Mouse (Mus musculus) hematopoietic multipotent progenitor cell, adult 10-12 weeks (in vitro differentiated cells): ENCODE measurements around the gene Olfr1490. TPM values are rescaled to one million over a fixed set of nuclear protein-coding genes. Genes with fewer than 3 reads are reported as not detected.

ENCODE experiments used
- polyA plus RNA-seq: library from polyadenylated mRNA; stranded (reverse); fragments of >175 nt; gene quantifications from 2 replicates; pipeline ENCODE4 v1.2.3, GENCODE M21; 2012; ENCODE audit warnings: low replicate concordance

Olfr1490 gene
- not detected in 2 replicates for polyA plus RNA-seq

DNA sequence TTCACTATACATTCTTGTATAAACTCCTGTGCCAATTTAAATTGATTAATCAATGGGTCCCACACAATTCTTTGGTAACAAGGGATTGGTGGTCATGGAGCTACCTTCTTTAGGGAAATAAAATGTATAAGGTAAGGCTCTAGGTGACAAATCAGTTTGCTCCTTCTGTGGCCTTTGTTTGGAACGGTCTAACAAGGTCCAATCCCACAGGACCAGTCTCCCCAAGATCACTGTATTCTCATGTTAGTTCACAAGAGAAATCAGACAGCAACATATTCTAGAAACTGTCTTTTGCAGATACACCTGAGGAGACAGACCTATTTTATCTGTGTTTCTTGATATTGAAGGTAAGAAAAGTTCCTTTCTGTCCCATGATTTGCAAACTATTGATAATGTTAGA lies at the start of gene Olfr1490:
Gene Olfr1490, plus strand, starts transcription at position 301 of the 400 bp plus-strand sequence.

DNA sequence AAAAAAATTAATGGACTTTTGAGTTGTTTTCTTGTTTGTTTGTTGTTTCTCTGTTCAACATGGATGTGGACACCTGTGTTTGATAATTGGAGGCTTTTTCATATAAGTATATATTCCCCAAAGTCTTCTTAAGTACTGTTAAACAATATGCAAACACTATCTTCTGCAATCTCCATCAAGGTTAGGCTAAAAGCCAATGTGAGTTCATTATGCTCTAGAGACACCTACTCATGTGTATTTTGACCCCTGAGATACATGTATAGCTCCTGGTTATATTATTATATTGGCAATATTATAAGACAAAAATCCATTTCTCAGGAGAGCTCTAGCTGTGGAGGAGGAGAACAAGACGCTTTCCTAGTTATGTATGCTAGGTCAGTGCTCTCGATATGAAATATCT lies 33.8 kb upstream of the Olfr1490 start, which contains the start of gene Olfr1487:
Gene Olfr1487, plus strand, starts transcription at position 301 of the 400 bp plus-strand sequence.

DNA sequence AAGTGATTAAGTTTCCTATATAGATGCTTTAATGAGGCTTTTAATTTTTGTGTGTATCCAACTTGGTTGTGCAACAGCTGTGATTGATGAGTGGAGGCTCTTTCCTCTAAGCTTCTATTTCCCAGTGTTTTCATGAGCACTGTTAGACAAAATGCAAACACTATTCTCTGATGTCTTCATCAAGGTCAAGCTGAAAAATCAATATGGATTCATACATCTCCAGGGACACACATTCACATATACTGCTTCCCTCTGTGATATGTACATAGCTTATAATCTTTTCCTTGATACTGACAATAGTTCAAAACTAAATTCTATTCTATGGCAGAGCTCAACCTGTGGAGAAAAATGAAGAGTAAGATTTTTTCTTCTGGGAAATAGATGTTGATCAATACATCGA lies 19.6 kb upstream of the Olfr1490 start, which contains the start of gene Olfr1489:
Gene Olfr1489, plus strand, starts transcription at position 301 of the 400 bp plus-strand sequence.

DNA sequence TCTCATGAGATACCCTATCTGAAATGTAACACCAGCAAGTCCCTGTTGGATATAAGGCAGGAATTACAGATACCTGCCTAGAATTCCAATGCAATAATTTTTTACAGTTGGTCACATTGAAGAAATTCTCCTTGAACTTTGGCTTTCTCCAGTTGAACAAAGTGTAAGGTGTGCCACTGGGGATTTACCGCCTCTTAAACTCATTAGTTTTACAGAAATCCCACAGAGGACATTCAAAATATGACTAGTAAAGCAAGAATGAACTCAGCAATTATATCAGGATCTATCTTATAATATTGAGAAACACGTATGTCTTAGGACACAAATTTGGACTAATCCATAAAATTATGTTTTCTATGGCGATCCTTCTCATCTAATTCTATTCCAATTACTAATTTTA lies 46.1 kb downstream of the Olfr1490 start, which contains the start of gene Olfr1491:
Gene Olfr1491, plus strand, starts transcription at position 301 of the 400 bp plus-strand sequence.

Other genes starting within 250 kb of the Olfr1490 start
- not detected in 2 replicates for gene Olfr1469, start 243.2 kb upstream of the Olfr1490 start, polyA plus RNA-seq
- gene Olfr1471, start 207.7 kb upstream of the Olfr1490 start, polyA plus RNA-seq: not detected in 2 replicates
- gene Olfr1472, start 195.0 kb upstream of the Olfr1490 start, polyA plus RNA-seq: not detected in 2 replicates
- gene Olfr1474, start 181.5 kb upstream of the Olfr1490 start, polyA plus RNA-seq: not detected in 2 replicates
- gene Olfr1475, start 170.9 kb upstream of the Olfr1490 start, polyA plus RNA-seq: not detected in 2 replicates
- not detected in 2 replicates for gene Olfr1477, start 150.5 kb upstream of the Olfr1490 start, polyA plus RNA-seq
- not detected in 2 replicates for gene Olfr1480, start 123.2 kb upstream of the Olfr1490 start, polyA plus RNA-seq
- gene Olfr1484, start 67.6 kb upstream of the Olfr1490 start, polyA plus RNA-seq: not detected in 2 replicates
- 0.04 TPM in 1 of 2 replicates, not detected in the other for gene Olfr1487, start 33.7 kb upstream of the Olfr1490 start, polyA plus RNA-seq
- gene Olfr1489, start 19.5 kb upstream of the Olfr1490 start, polyA plus RNA-seq: not detected in 2 replicates
- not detected in 2 replicates for gene Olfr1491, start 46.2 kb downstream of the Olfr1490 start, polyA plus RNA-seq
- not detected in 2 replicates for gene Olfr1493-ps1, start 72.2 kb downstream of the Olfr1490 start, polyA plus RNA-seq
- not detected in 2 replicates for gene Olfr1494, start 88.6 kb downstream of the Olfr1490 start, polyA plus RNA-seq
- gene Olfr1495, start 113.5 kb downstream of the Olfr1490 start, polyA plus RNA-seq: not detected in 2 replicates
- not detected in 2 replicates for gene Olfr1496, start 126.8 kb downstream of the Olfr1490 start, polyA plus RNA-seq
- gene Olfr1497, start 147.1 kb downstream of the Olfr1490 start, polyA plus RNA-seq: not detected in 2 replicates
- not detected in 2 replicates for gene Olfr1499, start 168.4 kb downstream of the Olfr1490 start, polyA plus RNA-seq
- gene Olfr1500, start 179.4 kb downstream of the Olfr1490 start, polyA plus RNA-seq: not detected in 2 replicates
- gene Olfr1501, start 199.6 kb downstream of the Olfr1490 start, polyA plus RNA-seq: not detected in 2 replicates
- not detected in 2 replicates for gene Olfr1502, start 210.7 kb downstream of the Olfr1490 start, polyA plus RNA-seq
- gene Olfr1504, start 246.8 kb downstream of the Olfr1490 start, polyA plus RNA-seq: not detected in 2 replicates